Mouse (Mus musculus): Measurements from ENCODE around the gene Ly6g5c. TPM values are rescaled to one million over a fixed set of nuclear protein-coding genes. Genes with fewer than 3 reads are reported as not detected.
"Not testable (repeated sequence)": the region's sequence is repeated elsewhere in the genome, so short reads cannot be mapped to it uniquely, and the experiment has no call there.

Ly6g5c gene
- polyA plus RNA-seq, 1 experiment from 2014 or later: not detected

GRCm38 (mm10) chr17:35120745-35121142, 12.7 kb downstream of the Ly6g5c start:
- ATAC-seq (ENCODE audit: low read depth): no peak
- WGBS (ENCODE audit: insufficient replicate concordance): under 1% methylated on average over 33 of the region's 33 CpGs
- H3K4me1 ChIP-seq (ENCODE audit: control insufficient read depth, low read depth, low read length): peaks cover 17% of the 10 kb centered on the region
- peak overlapping the region; percentile 80 for H3K27ac ChIP-seq (ENCODE audit: low read length)
- H3K27me3 ChIP-seq (ENCODE audit: control insufficient read depth, insufficient read depth, low read depth, low read length): no peaks in the 10 kb centered on the region
- peak overlapping the region; percentile 97 for H3K4me3 ChIP-seq (ENCODE audit: low read depth, low read length)
- H3K9ac ChIP-seq (ENCODE audit: low read depth, low read length): peak overlapping the region; percentile 97
- peaks cover 27% of the 10 kb centered on the region for H3K36me3 ChIP-seq (ENCODE audit: control insufficient read depth, insufficient read depth)
- H3K9me3 ChIP-seq (replicated peaks; ENCODE audit: control insufficient read depth, low read length): no peaks in the 10 kb centered on the region
- H3K4me2 ChIP-seq (ENCODE audit: low read depth, low read length): peak overlapping the region; percentile 87

- Histone ChIP-seq H3K9ac (ENCODE audit: low read depth, low read length) (peak within 1 kb of the TSS; percentile 97), H3K9me3 (replicated peaks; ENCODE audit: control insufficient read depth, low read length) (no peaks in the 10 kb centered on the region), H3K27ac (ENCODE audit: low read length) (peak within 1 kb of the TSS; percentile 95), H3K4me3 (ENCODE audit: low read depth, low read length) (peak within 1 kb of the TSS; percentile 97), H3K36me3 (ENCODE audit: control insufficient read depth, insufficient read depth) (peaks cover 25% of the 10 kb centered on the region), H3K27me3 (ENCODE audit: control insufficient read depth, insufficient read depth, low read depth, low read length) (no peaks in the 10 kb centered on the region), H3K4me1 (ENCODE audit: control insufficient read depth, low read depth, low read length) (peaks cover 17% of the 10 kb centered on the region), H3K4me2 (ENCODE audit: low read depth, low read length) (peak within 1 kb of the TSS; percentile 94)
- peak; percentile 94 for ATAC-seq (ENCODE audit: low read depth)
- WGBS (ENCODE audit: insufficient replicate concordance): under 1% methylated on average over 50 of the region's 50 CpGs
These were observed 13.2 kb downstream of the Ly6g5c start, which contains the start of gene Gpank1 for GRCm38 (mm10) chr17:35121143-35121799. Gene Gpank1 (plus strand): TSS chr17:35121455.

- H3K36me3 ChIP-seq (ENCODE audit: control insufficient read depth, insufficient read depth): peaks cover 20% of the 10 kb centered on the region
- H3K9ac ChIP-seq (ENCODE audit: low read depth, low read length): peak within 1 kb of the TSS; percentile 97
- peak within 1 kb of the TSS; percentile 95 for H3K27ac ChIP-seq (ENCODE audit: low read length)
- WGBS (ENCODE audit: insufficient replicate concordance): 1% methylated on average over 19 of the region's 19 CpGs
- ATAC-seq (ENCODE audit: low read depth): no peak
- peak within 1 kb of the TSS; percentile 97 for H3K4me3 ChIP-seq (ENCODE audit: low read depth, low read length)
- H3K4me2 ChIP-seq (ENCODE audit: low read depth, low read length): peak within 1 kb of the TSS; percentile 94
- no peaks in the 10 kb centered on the region for H3K9me3 ChIP-seq (replicated peaks; ENCODE audit: control insufficient read depth, low read length)
- no peaks in the 10 kb centered on the region for H3K27me3 ChIP-seq (ENCODE audit: control insufficient read depth, insufficient read depth, low read depth, low read length)
- H3K4me1 ChIP-seq (ENCODE audit: control insufficient read depth, low read depth, low read length): peaks cover 23% of the 10 kb centered on the region
These were observed 13.8 kb downstream of the Ly6g5c start, which contains the start of gene Csnk2b for GRCm38 (mm10) chr17:35121871-35122303. Gene Csnk2b (minus strand): TSS chr17:35122053.

- not testable (repeated sequence) for H3K4me2 ChIP-seq (ENCODE audit: low read depth, low read length); H3K36me3 ChIP-seq (ENCODE audit: control insufficient read depth, insufficient read depth)
These were observed 15.2 kb downstream of the Ly6g5c start for GRCm38 (mm10) chr17:35123287-35123686.

GRCm38 (mm10) chr17:35124261-35124896, 16.3 kb downstream of the Ly6g5c start:
- not testable (repeated sequence) for H3K36me3 ChIP-seq (ENCODE audit: control insufficient read depth, insufficient read depth); H3K9ac ChIP-seq (ENCODE audit: low read depth, low read length); H3K4me3 ChIP-seq (ENCODE audit: low read depth, low read length); H3K9me3 ChIP-seq (replicated peaks; ENCODE audit: control insufficient read depth, low read length); ATAC-seq (ENCODE audit: low read depth); H3K4me2 ChIP-seq (ENCODE audit: low read depth, low read length); H3K27me3 ChIP-seq (ENCODE audit: control insufficient read depth, insufficient read depth, low read depth, low read length)
- Histone ChIP-seq H3K4me1 (ENCODE audit: control insufficient read depth, low read depth, low read length) (peaks cover 37% of the 10 kb centered on the region), H3K27ac (ENCODE audit: low read length) (0 out of 2 replicates have a peak overlapping the region, but pooled peaks have one; percentile 2)
- WGBS (ENCODE audit: insufficient replicate concordance): 75% methylated on average over 12 of the region's 12 CpGs

More at GRCm38 (mm10) chr17:35123287-35123686, 15.2 kb downstream of the Ly6g5c start:
- not testable (repeated sequence) for H3K9ac ChIP-seq (ENCODE audit: low read depth, low read length); H3K4me3 ChIP-seq (ENCODE audit: low read depth, low read length); H3K27ac ChIP-seq (ENCODE audit: low read length); H3K9me3 ChIP-seq (replicated peaks; ENCODE audit: control insufficient read depth, low read length); H3K27me3 ChIP-seq (ENCODE audit: control insufficient read depth, insufficient read depth, low read depth, low read length); ATAC-seq (ENCODE audit: low read depth)
- 89% methylated on average over 9 of the region's 9 CpGs for WGBS (ENCODE audit: insufficient replicate concordance)
- H3K4me1 ChIP-seq (ENCODE audit: control insufficient read depth, low read depth, low read length): peaks cover 32% of the 10 kb centered on the region

GRCm38 (mm10) chr17:35125081-35125480, 17.0 kb downstream of the Ly6g5c start:
- H3K9ac ChIP-seq (ENCODE audit: low read depth, low read length): no peak overlapping the region
- 62% methylated on average over 1 of the region's 1 CpGs for WGBS (ENCODE audit: insufficient replicate concordance)
- no peaks in the 10 kb centered on the region for H3K9me3 ChIP-seq (replicated peaks; ENCODE audit: control insufficient read depth, low read length)
- no peak overlapping the region for H3K4me3 ChIP-seq (ENCODE audit: low read depth, low read length)
- H3K4me2 ChIP-seq (ENCODE audit: low read depth, low read length): peak overlapping the region; percentile 89; the same call in 1 of the 2 replicates
- no peaks in the 10 kb centered on the region for H3K27me3 ChIP-seq (ENCODE audit: control insufficient read depth, insufficient read depth, low read depth, low read length)
- peaks cover 6% of the 10 kb centered on the region; the same call in 1 of the 2 replicates for H3K36me3 ChIP-seq (ENCODE audit: control insufficient read depth, insufficient read depth)
- H3K4me1 ChIP-seq (ENCODE audit: control insufficient read depth, low read depth, low read length): peaks cover 33% of the 10 kb centered on the region
- no peak for ATAC-seq (ENCODE audit: low read depth)
- peak overlapping the region; percentile 92 for H3K27ac ChIP-seq (ENCODE audit: low read length)

- H3K27me3 ChIP-seq (ENCODE audit: control insufficient read depth, insufficient read depth, low read depth, low read length): no peaks in the 10 kb centered on the region
- H3K4me1 ChIP-seq (ENCODE audit: control insufficient read depth, low read depth, low read length): peaks cover 31% of the 10 kb centered on the region
- 38% methylated on average over 6 of the region's 6 CpGs for whole genome bisulfite sequencing (ENCODE audit: insufficient replicate concordance)
- H3K9ac ChIP-seq (ENCODE audit: low read depth, low read length): peak overlapping the region; percentile 81
- H3K27ac ChIP-seq (ENCODE audit: low read length): peak overlapping the region; percentile 92
- peak overlapping the region; percentile 78 for H3K4me3 ChIP-seq (ENCODE audit: low read depth, low read length)
- H3K4me2 ChIP-seq (ENCODE audit: low read depth, low read length): peak overlapping the region; percentile 89
- no peaks in the 10 kb centered on the region for H3K9me3 ChIP-seq (replicated peaks; ENCODE audit: control insufficient read depth, low read length)
- no peak for ATAC-seq (ENCODE audit: low read depth)
- peaks cover 6% of the 10 kb centered on the region; the same call in 1 of the 2 replicates for H3K36me3 ChIP-seq (ENCODE audit: control insufficient read depth, insufficient read depth)
These were observed 17.5 kb downstream of the Ly6g5c start for GRCm38 (mm10) chr17:35125578-35125977.

GRCm38 (mm10) chr17:35126206-35126611, 18.1 kb downstream of the Ly6g5c start, which contains the start of gene D17H6S53E:
Gene D17H6S53E (plus strand): TSS chr17:35126373.
- 0% methylated on average over 36 of the region's 36 CpGs for WGBS (ENCODE audit: insufficient replicate concordance)
- H3K4me1 ChIP-seq (ENCODE audit: control insufficient read depth, low read depth, low read length): peaks cover 31% of the 10 kb centered on the region

More at GRCm38 (mm10) chr17:35126206-35126611, 18.1 kb downstream of the Ly6g5c start, which contains the start of gene D17H6S53E:
- Histone ChIP-seq H3K9ac (ENCODE audit: low read depth, low read length) (peak within 1 kb of the TSS; percentile 81), H3K4me2 (ENCODE audit: low read depth, low read length) (peak within 1 kb of the TSS; percentile 89), H3K27ac (ENCODE audit: low read length) (peak within 1 kb of the TSS; percentile 92), H3K4me3 (ENCODE audit: low read depth, low read length) (peak within 1 kb of the TSS; percentile 78), H3K36me3 (ENCODE audit: control insufficient read depth, insufficient read depth) (peaks cover 6% of the 10 kb centered on the region; the same call in 1 of the 2 replicates), H3K27me3 (ENCODE audit: control insufficient read depth, insufficient read depth, low read depth, low read length) (no peaks in the 10 kb centered on the region), H3K9me3 (replicated peaks; ENCODE audit: control insufficient read depth, low read length) (no peaks in the 10 kb centered on the region)
- peak; percentile 71 for ATAC-seq (ENCODE audit: low read depth)
